Mouse (Mus musculus) forebrain, embryonic 12.5 days (tissue): ENCODE data around the gene Fabp2. TPM values are rescaled to one million over a fixed set of nuclear protein-coding genes. Genes with fewer than 3 reads are reported as not detected.
"Not testable (repeated sequence)": the region's sequence is repeated elsewhere in the genome, so short reads cannot be mapped to it uniquely, and the experiment has no call there.

Source experiments
- ATAC-seq: fragments of 200-750 bp; cut with Nextera tagmentation; 2 replicates; pipeline ENCODE4 v1.8.0; 2017; ENCODE audit warnings: moderate TSS enrichment; ENCODE audit not compliant: low FRiP score
- H3K27ac ChIP-seq: fragments of 300-500 bp; sonication (generic); 2 replicates; pipeline ENCODE4 v1.5.1; 2016; ENCODE audit warnings: mild to moderate bottlenecking
- H3K27me3 ChIP-seq: fragments of 300-500 bp; sonication (generic); 2 replicates; pipeline ENCODE4 v1.6.1; 2016; ENCODE audit warnings: mild to moderate bottlenecking
- H3K36me3 ChIP-seq: fragments of 300-500 bp; sonication (generic); replicated peaks from 2 replicates; pipeline ENCODE4 v1.6.1; 2016; ENCODE audit warnings: mild to moderate bottlenecking
- H3K4me1 ChIP-seq: fragments of 300-500 bp; sonication (generic); 2 replicates; pipeline ENCODE4 v1.6.1; 2016
- H3K4me2 ChIP-seq: fragments of 300-500 bp; sonication (generic); 2 replicates; pipeline ENCODE4 v1.6.1; 2016; ENCODE audit warnings: mild to moderate bottlenecking, moderate library complexity
- H3K4me3 ChIP-seq: fragments of 300-500 bp; sonication (generic); replicated peaks from 2 replicates; pipeline ENCODE4 v1.5.1; 2016; ENCODE audit warnings: mild to moderate bottlenecking
- H3K9ac ChIP-seq: fragments of 300-500 bp; sonication (generic); 2 replicates; pipeline ENCODE4 v1.6.1; 2016; ENCODE audit warnings: mild to moderate bottlenecking
- H3K9me3 ChIP-seq: fragments of 300-500 bp; sonication (generic); 2 replicates; pipeline ENCODE4 v1.6.1; 2016
- WGBS: fragments of 180-500 bp; shearing (Covaris S2); methylation state at CpG from one replicate; pipeline ENCODE4 v1.1.7; 2016; 5-methylcytosine and 5-hydroxymethylcytosine counted together
- polyA plus RNA-seq: library from polyadenylated mRNA; unstranded; fragments of >200 nt; fragmentation: Nextera tagmentation; extraction: Ambion mirVana; gene quantifications from 2 replicates; pipeline ENCODE4 v1.2.1, GENCODE M21; 2016

Gene Fabp2
- polyA plus RNA-seq, 1 experiment from 2014 or later, result not detected

DNA sequence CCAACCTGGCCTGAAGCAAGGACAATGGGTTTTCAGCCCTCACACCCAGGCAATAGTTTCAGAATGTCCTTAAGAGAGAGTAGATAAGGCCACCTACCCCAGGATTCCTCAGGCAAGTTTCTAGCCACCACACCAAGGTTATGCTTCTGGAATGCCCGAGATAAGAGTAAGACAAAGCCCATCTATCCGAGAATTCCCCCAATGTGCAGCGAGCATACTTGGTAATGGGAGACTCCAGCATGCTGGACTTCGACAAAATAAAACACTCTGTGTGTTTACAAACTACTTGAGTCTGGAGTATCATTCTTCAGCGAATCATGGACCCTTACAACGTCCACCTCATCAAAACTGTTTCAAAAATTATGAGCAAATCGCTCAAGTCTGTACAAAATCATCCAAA lies 28.3 kb downstream of the Fabp2 start:
- H3K9ac ChIP-seq, result no peak overlapping the region
- H3K9me3 ChIP-seq, result no peaks in the 10 kb centered on the region
- peaks cover 10% of the 10 kb centered on the region; the same call in 1 of the 2 replicates for H3K36me3 ChIP-seq
- H3K4me3 ChIP-seq, result no peak overlapping the region
- peak overlapping the region; percentile 60; the same call in 1 of the 2 replicates for H3K4me2 ChIP-seq
- WGBS, result 77% methylated on average over 7 of the region's 7 CpGs
- H3K27me3 ChIP-seq, result no peaks in the 10 kb centered on the region
- H3K27ac ChIP-seq, result no peak overlapping the region
- H3K4me1 ChIP-seq, result peaks cover 16% of the 10 kb centered on the region
- no peak for ATAC-seq

DNA sequence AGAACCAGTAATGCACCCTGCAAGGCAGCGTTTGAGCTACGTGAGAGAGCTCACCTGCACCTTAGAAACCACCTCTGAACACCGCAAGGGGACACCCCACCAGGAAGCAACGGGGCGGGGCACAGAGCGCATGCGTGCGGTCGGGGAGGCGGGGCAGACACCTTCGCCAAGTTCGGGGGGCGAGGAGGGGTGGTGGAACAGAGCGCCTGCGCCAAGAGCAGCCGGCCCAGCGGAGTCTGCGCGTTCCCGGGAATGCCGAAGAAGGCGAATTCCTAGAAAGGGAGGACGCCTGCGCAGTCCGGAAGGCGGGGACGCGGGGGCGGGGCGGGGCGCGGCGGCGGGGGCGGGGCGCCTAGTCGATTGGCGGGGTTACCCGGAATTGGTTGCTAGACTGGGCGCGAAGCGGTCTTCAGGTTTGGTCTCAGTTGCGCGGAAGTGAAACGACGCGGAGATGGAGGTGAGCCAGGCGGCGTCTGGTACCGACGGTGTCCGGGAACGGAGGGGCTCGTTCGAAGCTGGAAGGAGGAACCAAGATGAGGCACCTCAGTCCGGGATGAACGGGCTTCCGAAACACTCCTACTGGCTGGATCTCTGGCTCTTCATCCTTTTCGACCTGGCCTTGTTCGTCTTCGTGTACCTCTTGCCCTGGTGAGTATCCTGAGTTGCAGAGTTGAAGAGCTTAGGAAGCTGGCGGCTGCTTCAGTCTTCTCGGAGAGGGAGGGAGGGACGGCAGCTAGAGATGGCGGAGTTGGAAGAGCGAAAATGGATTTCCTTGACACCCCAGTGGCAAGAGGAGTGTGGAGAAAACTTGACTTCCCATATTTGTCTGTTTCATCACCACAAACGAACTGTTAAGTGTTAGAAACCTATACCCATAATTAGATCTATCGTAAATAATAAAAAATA lies 29.4 kb downstream of the Fabp2 start, which contains the start of gene 1810037I17Rik:
TSS of gene 1810037I17Rik (plus strand) at position 195 of the 906 bp plus-strand sequence.
- peak within 1 kb of the TSS; percentile 56 for H3K4me3 ChIP-seq
- ATAC-seq, result peak; percentile 99
- peak within 1 kb of the TSS; percentile 78 for H3K27ac ChIP-seq
- under 1% methylated on average over 67 of the region's 68 CpGs for WGBS
- H3K4me1 ChIP-seq, result peaks cover 16% of the 10 kb centered on the region
- H3K27me3 ChIP-seq, result no peaks in the 10 kb centered on the region
- peak within 1 kb of the TSS; percentile 60 for H3K4me2 ChIP-seq
- H3K9ac ChIP-seq, result peak within 1 kb of the TSS; percentile 63
- peaks cover 10% of the 10 kb centered on the region; the same call in 1 of the 2 replicates for H3K36me3 ChIP-seq
- no peaks in the 10 kb centered on the region for H3K9me3 ChIP-seq

DNA sequence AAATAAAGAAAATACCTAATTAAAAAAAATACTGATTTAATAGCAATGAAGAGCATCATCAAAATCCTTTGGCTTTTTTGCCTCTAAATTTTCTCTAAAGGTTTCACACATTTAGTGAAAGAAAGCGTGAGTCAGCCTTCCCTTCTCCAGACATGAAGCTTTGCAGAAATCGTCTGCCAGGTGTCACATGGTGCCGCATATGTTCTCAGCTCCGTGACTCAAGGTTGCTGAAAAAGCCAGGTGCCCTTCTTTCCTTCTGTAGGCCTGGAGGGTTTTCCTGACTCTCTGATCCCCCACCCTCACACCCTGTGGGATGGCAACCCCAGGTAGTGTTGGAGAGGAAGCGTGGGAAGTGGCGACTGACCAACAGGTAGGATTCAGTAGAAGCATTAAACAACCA lies 34.9 kb downstream of the Fabp2 start:
- H3K4me1 ChIP-seq, result peaks cover 13% of the 10 kb centered on the region
- no peak overlapping the region for H3K9ac ChIP-seq
- no peak overlapping the region for H3K27ac ChIP-seq
- no peak for ATAC-seq
- 95% methylated on average over 6 of the region's 6 CpGs for WGBS
- H3K4me2 ChIP-seq, result no peak overlapping the region
- H3K27me3 ChIP-seq, result no peaks in the 10 kb centered on the region
- no peak overlapping the region for H3K4me3 ChIP-seq
- peaks cover 13% of the 10 kb centered on the region; the same call in 1 of the 2 replicates for H3K36me3 ChIP-seq
- H3K9me3 ChIP-seq, result no peaks in the 10 kb centered on the region

DNA sequence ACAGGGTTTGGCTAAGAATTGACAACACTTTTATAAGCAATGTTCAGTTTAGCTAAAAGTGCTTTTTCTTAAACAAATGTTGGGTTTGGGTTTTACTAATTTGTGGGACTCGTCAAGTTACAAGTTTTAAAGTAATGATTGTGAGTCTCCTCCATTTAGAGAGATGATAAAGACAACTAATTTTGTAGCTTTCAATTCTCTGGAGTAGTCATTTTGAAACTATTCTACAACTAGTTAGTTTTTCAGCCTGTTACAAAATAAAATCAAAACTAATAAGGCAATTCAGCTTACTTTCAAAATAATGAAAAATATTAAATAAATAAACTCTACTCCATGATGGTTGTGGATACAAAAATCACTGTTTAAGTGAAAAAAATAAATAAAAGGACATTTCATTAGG lies 37.6 kb downstream of the Fabp2 start:
- Histone ChIP-seq H3K4me1 (no peaks in the 10 kb centered on the region; the same call in 1 of the 2 replicates), H3K36me3 (peaks cover 9% of the 10 kb centered on the region; the same call in 1 of the 2 replicates), H3K27me3 (no peaks in the 10 kb centered on the region), H3K9ac (no peak overlapping the region), H3K9me3 (no peaks in the 10 kb centered on the region), H3K4me2 (no peak overlapping the region), H3K4me3 (no peak overlapping the region), H3K27ac (no peak overlapping the region)
- WGBS, result 84% methylated on average over 1 of the region's 1 CpGs
- no peak for ATAC-seq

GRCm38 (mm10) chr3:122937176-122937575 lies 42.3 kb downstream of the Fabp2 start:
- 70% methylated on average over 13 of the region's 13 CpGs for WGBS
- H3K9ac ChIP-seq, H3K4me1 ChIP-seq, H3K9me3 ChIP-seq, H3K27ac ChIP-seq, H3K27me3 ChIP-seq, H3K4me2 ChIP-seq, H3K36me3 ChIP-seq, ATAC-seq, H3K4me3 ChIP-seq: not testable (repeated sequence)

- 86% methylated on average over 2 of the region's 2 CpGs for WGBS
- Histone ChIP-seq H3K4me1 (no peaks in the 10 kb centered on the region), H3K4me2 (no peak overlapping the region), H3K9ac (no peak overlapping the region), H3K36me3 (0 out of 2 replicates have a peak, but pooled peaks cover 4% of the 10 kb centered on the region), H3K9me3 (no peaks in the 10 kb centered on the region), H3K27me3 (no peaks in the 10 kb centered on the region), H3K4me3 (no peak overlapping the region), H3K27ac (no peak overlapping the region)
- no peak for ATAC-seq
These were observed 44.3 kb downstream of the Fabp2 start for GRCm38 (mm10) chr3:122939215-122939614.

DNA sequence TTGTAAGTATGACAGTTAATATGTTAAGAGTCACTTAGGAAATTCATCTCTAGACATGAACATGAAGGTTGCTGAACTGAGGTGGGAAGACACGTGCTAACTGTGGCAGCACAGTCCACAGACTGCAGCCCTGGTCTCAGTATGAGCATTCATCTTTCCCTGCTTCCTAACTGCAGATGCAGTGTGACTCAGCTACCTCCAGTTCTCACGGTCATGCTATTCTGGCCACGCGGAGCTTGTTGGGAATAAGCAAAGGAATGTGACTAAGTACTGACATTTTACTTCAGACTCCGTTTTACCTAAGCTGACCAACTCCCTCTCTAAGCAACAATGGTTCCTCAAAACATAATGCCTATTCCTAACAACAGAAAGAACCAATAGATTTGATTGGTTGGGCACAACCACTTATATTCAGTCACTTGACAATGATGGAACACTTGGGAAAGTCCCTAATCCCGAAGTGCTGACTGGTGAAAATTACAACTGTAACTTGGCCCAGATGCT lies 48.6 kb downstream of the Fabp2 start:
- no peak overlapping the region for H3K4me3 ChIP-seq
- H3K27ac ChIP-seq, result no peak overlapping the region
- ATAC-seq, result no peak
- no peaks in the 10 kb centered on the region for H3K4me1 ChIP-seq
- no peaks in the 10 kb centered on the region for H3K27me3 ChIP-seq
- H3K9me3 ChIP-seq, result no peaks in the 10 kb centered on the region
- 81% methylated on average over 6 of the region's 6 CpGs for WGBS
- H3K9ac ChIP-seq, result no peak overlapping the region
- no peak overlapping the region for H3K4me2 ChIP-seq
- no peaks in the 10 kb centered on the region for H3K36me3 ChIP-seq

Other genes starting within 250 kb of the Fabp2 start
- gene Pde5a, start 166.1 kb upstream of the Fabp2 start, polyA plus RNA-seq, result 4.3 and 4.4 TPM in 2 replicates
- gene Gm10959, start 24.3 kb downstream of the Fabp2 start, polyA plus RNA-seq, result not detected in 2 replicates
- gene 1810037I17Rik, start 29.1 kb downstream of the Fabp2 start, polyA plus RNA-seq, result 105 and 108 TPM in 2 replicates
- gene Usp53, start 89.4 kb downstream of the Fabp2 start, polyA plus RNA-seq, result 6.2 and 6.5 TPM in 2 replicates
- not detected in 2 replicates for gene Myoz2, start 139.9 kb downstream of the Fabp2 start, polyA plus RNA-seq